Mouse (Mus musculus) kidney, adult 2 months (tissue): Measurements from ENCODE around the gene Bola3.

ENCODE experiments used
- CTCF ChIP-seq: fragments of 200-500 bp; conservative IDR thresholded peaks from 2 replicates; pipeline ENCODE4 v1.5.1; 2011; ENCODE audit warnings: low read depth, mild to moderate bottlenecking, control low read depth, low read length, moderate library complexity, mixed read lengths; ENCODE audit not compliant: insufficient read depth, insufficient read length
- POLR2A ChIP-seq: fragments of 200-500 bp; IDR thresholded peaks from one replicate; pipeline ENCODE4 v1.6.1; 2011; ENCODE audit warnings: low read depth, low read length, control low read depth

DNA sequence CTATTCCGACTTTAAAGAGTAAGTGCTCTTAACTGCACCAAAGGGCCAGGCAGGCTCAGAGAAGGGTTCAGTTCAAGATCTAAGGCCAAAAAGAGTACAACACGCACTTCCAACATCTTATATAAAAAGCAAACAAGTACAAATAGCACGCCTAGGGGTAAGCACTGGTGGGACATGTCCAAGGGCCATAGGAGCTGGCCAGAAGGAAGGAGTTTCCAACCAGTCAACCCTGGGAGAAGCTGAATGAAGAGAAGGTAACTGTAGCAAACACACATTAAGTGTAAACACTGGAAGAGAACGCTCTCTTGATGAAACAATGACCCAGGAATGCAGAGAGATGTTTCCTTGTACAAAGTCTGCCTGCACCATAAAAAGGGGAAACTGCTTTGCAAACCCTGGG, 45.2 kb downstream of the Bola3 start:
- no peak for TF ChIP-seq CTCF
- no peak for TF ChIP-seq POLR2A
